Mouse (Mus musculus) forebrain, embryonic 15.5 days (tissue): ENCODE measurements around the gene B3galt5. TPM values are rescaled to one million over a fixed set of nuclear protein-coding genes. Genes with fewer than 3 reads are reported as not detected.

Experiments
- ATAC-seq: fragments of 200-750 bp; cut with Nextera tagmentation; replicated peaks from 2 replicates; pipeline ENCODE4 v1.8.0; 2017; ENCODE audit warnings: mild to moderate bottlenecking, moderate TSS enrichment, moderate library complexity
- H3K27ac ChIP-seq: fragments of 300-500 bp; sonication (generic); replicated peaks from 2 replicates; pipeline ENCODE4 v1.5.1; 2015; ENCODE audit warnings: mild to moderate bottlenecking, inconsistent platforms
- H3K27me3 ChIP-seq: fragments of 300-500 bp; sonication (generic); 2 replicates; pipeline ENCODE4 v1.6.1; 2015; ENCODE audit warnings: inconsistent platforms
- H3K36me3 ChIP-seq: fragments of 300-500 bp; sonication (generic); 2 replicates; pipeline ENCODE4 v1.6.1; 2015; ENCODE audit warnings: mild to moderate bottlenecking, inconsistent platforms
- H3K4me1 ChIP-seq: fragments of 300-500 bp; sonication (generic); 2 replicates; pipeline ENCODE4 v1.6.1; 2015; ENCODE audit warnings: inconsistent platforms
- H3K4me2 ChIP-seq: fragments of 300-500 bp; sonication (generic); replicated peaks from 2 replicates; pipeline ENCODE4 v1.6.1; 2015; ENCODE audit warnings: mild to moderate bottlenecking, inconsistent platforms
- H3K4me3 ChIP-seq: fragments of 300-500 bp; sonication (generic); 2 replicates; pipeline ENCODE4 v1.5.1; 2015; ENCODE audit warnings: mild to moderate bottlenecking, inconsistent platforms
- H3K9ac ChIP-seq: fragments of 300-500 bp; sonication (generic); replicated peaks from 2 replicates; pipeline ENCODE4 v1.6.1; 2015; ENCODE audit warnings: mild to moderate bottlenecking, inconsistent platforms
- H3K9me3 ChIP-seq: fragments of 300-500 bp; sonication (generic); 2 replicates; pipeline ENCODE4 v1.6.1; 2016; ENCODE audit warnings: inconsistent platforms
- WGBS: fragments of 180-500 bp; shearing (Covaris S2); methylation state at CpG from one replicate; pipeline ENCODE4 v1.1.7; 2015; ENCODE audit warnings: mixed read lengths; 5-methylcytosine and 5-hydroxymethylcytosine counted together
- polyA plus RNA-seq: library from polyadenylated mRNA; unstranded; fragments of >200 nt; fragmentation: Nextera tagmentation; extraction: Ambion mirVana; gene quantifications from 2 replicates; pipeline ENCODE4 v1.2.1, GENCODE M21; 2015

Gene B3galt5
- polyA plus RNA-seq, 1 experiment from 2014 or later: 1.6 TPM

- 0 out of 2 replicates have a peak, but pooled peaks cover 3% of the 10 kb centered on the region for H3K4me1 ChIP-seq
- H3K27me3 ChIP-seq: no peaks in the 10 kb centered on the region
- H3K9me3 ChIP-seq: no peaks in the 10 kb centered on the region
- no peaks in the 10 kb centered on the region for H3K36me3 ChIP-seq
- ATAC-seq: no peak
- H3K4me3 ChIP-seq: no peak overlapping the region
- H3K4me2 ChIP-seq: no peak overlapping the region
- no peak overlapping the region for H3K9ac ChIP-seq
- H3K27ac ChIP-seq: no peak overlapping the region
- WGBS: 52% methylated on average over 14 of the region's 14 CpGs
Observed at GRCm38 (mm10) chr16:96272929-96273619, 37.5 kb downstream of the B3galt5 start.

- Histone ChIP-seq H3K4me3 (no peak overlapping the region), H3K9me3 (no peaks in the 10 kb centered on the region), H3K27me3 (peaks cover 8% of the 10 kb centered on the region; the same call in 1 of the 2 replicates), H3K36me3 (no peaks in the 10 kb centered on the region), H3K27ac (no peak overlapping the region), H3K9ac (no peak overlapping the region), H3K4me2 (no peak overlapping the region), H3K4me1 (peaks cover 21% of the 10 kb centered on the region)
- ATAC-seq: no peak
- WGBS: 75% methylated on average over 3 of the region's 3 CpGs
Observed at GRCm38 (mm10) chr16:96276596-96276995, 41.0 kb downstream of the B3galt5 start.

- H3K27me3 ChIP-seq: peaks cover 8% of the 10 kb centered on the region; the same call in 1 of the 2 replicates
- H3K4me2 ChIP-seq: no peak overlapping the region
- 14% methylated on average over 9 of the region's 9 CpGs for WGBS
- H3K4me3 ChIP-seq: no peak overlapping the region
- H3K9me3 ChIP-seq: no peaks in the 10 kb centered on the region
- 0 out of 2 replicates have a peak, but pooled peaks have one; percentile 39 for ATAC-seq
- no peak overlapping the region for H3K9ac ChIP-seq
- H3K27ac ChIP-seq: no peak overlapping the region
- H3K4me1 ChIP-seq: peaks cover 17% of the 10 kb centered on the region
- H3K36me3 ChIP-seq: no peaks in the 10 kb centered on the region
Observed at GRCm38 (mm10) chr16:96278491-96279224, 43.1 kb downstream of the B3galt5 start.

- peak overlapping the region; percentile 50 for H3K4me3 ChIP-seq
- H3K9ac ChIP-seq: peak overlapping the region; percentile 54
- H3K27me3 ChIP-seq: peaks cover 8% of the 10 kb centered on the region; the same call in 1 of the 2 replicates
- H3K9me3 ChIP-seq: no peaks in the 10 kb centered on the region
- H3K36me3 ChIP-seq: no peaks in the 10 kb centered on the region
- WGBS: 1% methylated on average over 38 of the region's 38 CpGs
- no peak overlapping the region for H3K27ac ChIP-seq
- H3K4me2 ChIP-seq: peak overlapping the region; percentile 89
- ATAC-seq: peak; percentile 66
- peaks cover 17% of the 10 kb centered on the region for H3K4me1 ChIP-seq
Observed at GRCm38 (mm10) chr16:96280719-96281605, 45.4 kb downstream of the B3galt5 start.

GRCm38 (mm10) chr16:96282566-96282965 lies 47.0 kb downstream of the B3galt5 start:
- Histone ChIP-seq H3K4me2 (no peak overlapping the region), H3K27me3 (peaks cover 8% of the 10 kb centered on the region; the same call in 1 of the 2 replicates), H3K36me3 (no peaks in the 10 kb centered on the region), H3K27ac (no peak overlapping the region), H3K4me1 (peaks cover 17% of the 10 kb centered on the region), H3K9me3 (no peaks in the 10 kb centered on the region), H3K4me3 (no peak overlapping the region), H3K9ac (no peak overlapping the region)
- no peak for ATAC-seq
- WGBS: 95% methylated on average over 9 of the region's 9 CpGs

- Histone ChIP-seq H3K4me1 (no peaks in the 10 kb centered on the region), H3K4me2 (no peak overlapping the region), H3K9ac (no peak overlapping the region), H3K9me3 (no peaks in the 10 kb centered on the region), H3K36me3 (no peaks in the 10 kb centered on the region), H3K27ac (no peak overlapping the region), H3K4me3 (no peak overlapping the region), H3K27me3 (no peaks in the 10 kb centered on the region)
- no peak for ATAC-seq
- 67% methylated on average over 9 of the region's 9 CpGs for WGBS
Observed at GRCm38 (mm10) chr16:96291885-96292284, 56.3 kb downstream of the B3galt5 start.

GRCm38 (mm10) chr16:96292530-96293173 lies 57.1 kb downstream of the B3galt5 start:
- Histone ChIP-seq H3K27ac (no peak overlapping the region), H3K4me2 (no peak overlapping the region), H3K9ac (no peak overlapping the region), H3K4me1 (no peaks in the 10 kb centered on the region), H3K4me3 (no peak overlapping the region), H3K36me3 (no peaks in the 10 kb centered on the region), H3K9me3 (no peaks in the 10 kb centered on the region), H3K27me3 (no peaks in the 10 kb centered on the region)
- 69% methylated on average over 15 of the region's 15 CpGs for WGBS
- no peak for ATAC-seq

- no peaks in the 10 kb centered on the region for H3K36me3 ChIP-seq
- H3K4me3 ChIP-seq: no peak overlapping the region
- no peak overlapping the region for H3K4me2 ChIP-seq
- H3K4me1 ChIP-seq: no peaks in the 10 kb centered on the region
- no peaks in the 10 kb centered on the region for H3K27me3 ChIP-seq
- no peak overlapping the region for H3K9ac ChIP-seq
- no peak overlapping the region for H3K27ac ChIP-seq
- ATAC-seq: no peak
- H3K9me3 ChIP-seq: no peaks in the 10 kb centered on the region
Observed at GRCm38 (mm10) chr16:96298075-96298474, 62.5 kb downstream of the B3galt5 start.

- Histone ChIP-seq H3K9ac (no peak overlapping the region), H3K27me3 (no peaks in the 10 kb centered on the region), H3K27ac (no peak overlapping the region), H3K9me3 (no peaks in the 10 kb centered on the region), H3K4me2 (no peak overlapping the region), H3K4me1 (no peaks in the 10 kb centered on the region), H3K36me3 (no peaks in the 10 kb centered on the region), H3K4me3 (no peak overlapping the region)
- WGBS: 61% methylated on average over 3 of the region's 3 CpGs
- ATAC-seq: no peak
Observed at GRCm38 (mm10) chr16:96298574-96298973, 63.0 kb downstream of the B3galt5 start.

GRCm38 (mm10) chr16:96303356-96303755 lies 67.8 kb downstream of the B3galt5 start:
- Histone ChIP-seq H3K27ac (no peak overlapping the region), H3K4me2 (no peak overlapping the region), H3K9me3 (no peaks in the 10 kb centered on the region), H3K9ac (no peak overlapping the region), H3K4me3 (no peak overlapping the region), H3K36me3 (no peaks in the 10 kb centered on the region), H3K4me1 (no peaks in the 10 kb centered on the region), H3K27me3 (no peaks in the 10 kb centered on the region)
- no peak for ATAC-seq
- WGBS: 78% methylated on average over 4 of the region's 4 CpGs

GRCm38 (mm10) chr16:96304438-96304837 lies 68.8 kb downstream of the B3galt5 start:
- Histone ChIP-seq H3K27me3 (no peaks in the 10 kb centered on the region), H3K4me3 (no peak overlapping the region), H3K27ac (no peak overlapping the region), H3K9me3 (no peaks in the 10 kb centered on the region), H3K4me2 (no peak overlapping the region), H3K9ac (no peak overlapping the region), H3K4me1 (no peaks in the 10 kb centered on the region), H3K36me3 (no peaks in the 10 kb centered on the region)
- no peak for ATAC-seq
